Mouse (Mus musculus): ENCODE results near the gene Mrpl21. TPM values are rescaled to one million over a fixed set of nuclear protein-coding genes. Genes with fewer than 3 reads are reported as not detected.

Mrpl21 gene
- polyA plus RNA-seq, 1 experiment from 2014 or later, result 116 TPM

GRCm38 (mm10) chr19:3319341-3319740 lies 36.6 kb downstream of the Mrpl21 start:
- WGBS, result 87% methylated on average over 2 of the region's 2 CpGs
- ATAC-seq (ENCODE audit: low read depth), result no peak

GRCm38 (mm10) chr19:3320086-3320485 lies 37.4 kb downstream of the Mrpl21 start:
- Histone ChIP-seq H3K36me3 (ENCODE audit: control insufficient read depth, insufficient read depth, low read length) (no peaks in the 10 kb centered on the region), H3K9me3 (ENCODE audit: control insufficient read depth, low read length) (no peaks in the 10 kb centered on the region), H3K27ac (replicated peaks; ENCODE audit: low read depth, low read length) (no peak overlapping the region), H3K4me1 (ENCODE audit: control insufficient read depth, insufficient read depth, low read length) (peaks cover 6% of the 10 kb centered on the region), H3K4me2 (ENCODE audit: low read depth, low read length) (no peak overlapping the region), H3K9ac (ENCODE audit: low read depth, low read length) (no peak overlapping the region), H3K27me3 (replicated peaks; ENCODE audit: control insufficient read depth, insufficient read depth, low read length) (peaks cover 13% of the 10 kb centered on the region; the same call in 1 of the 2 replicates), H3K4me3 (ENCODE audit: low read depth, low read length) (no peak overlapping the region)
- DNase-seq (ENCODE audit: low spot score) (no peak), ATAC-seq (ENCODE audit: low read depth) (no peak)
- 75% methylated on average over 7 of the region's 7 CpGs for WGBS

More at GRCm38 (mm10) chr19:3319341-3319740, 36.6 kb downstream of the Mrpl21 start:
- Histone ChIP-seq H3K9ac (ENCODE audit: low read depth, low read length) (no peak overlapping the region), H3K36me3 (ENCODE audit: control insufficient read depth, insufficient read depth, low read length) (no peaks in the 10 kb centered on the region), H3K27me3 (replicated peaks; ENCODE audit: control insufficient read depth, insufficient read depth, low read length) (peaks cover 13% of the 10 kb centered on the region; the same call in 1 of the 2 replicates), H3K27ac (replicated peaks; ENCODE audit: low read depth, low read length) (no peak overlapping the region), H3K4me2 (ENCODE audit: low read depth, low read length) (no peak overlapping the region), H3K4me3 (ENCODE audit: low read depth, low read length) (no peak overlapping the region), H3K4me1 (ENCODE audit: control insufficient read depth, insufficient read depth, low read length) (peaks cover under 1% of the 10 kb centered on the region; the same call in 1 of the 2 replicates), H3K9me3 (ENCODE audit: control insufficient read depth, low read length) (no peaks in the 10 kb centered on the region)
- DNase-seq (ENCODE audit: low spot score), result no peak

GRCm38 (mm10) chr19:3320801-3321200 lies 38.1 kb downstream of the Mrpl21 start:
- Histone ChIP-seq H3K4me3 (ENCODE audit: low read depth, low read length) (no peak overlapping the region), H3K4me2 (ENCODE audit: low read depth, low read length) (no peak overlapping the region), H3K36me3 (ENCODE audit: control insufficient read depth, insufficient read depth, low read length) (no peaks in the 10 kb centered on the region), H3K9me3 (ENCODE audit: control insufficient read depth, low read length) (no peaks in the 10 kb centered on the region), H3K27me3 (replicated peaks; ENCODE audit: control insufficient read depth, insufficient read depth, low read length) (peaks cover 13% of the 10 kb centered on the region; the same call in 1 of the 2 replicates), H3K4me1 (ENCODE audit: control insufficient read depth, insufficient read depth, low read length) (peaks cover 8% of the 10 kb centered on the region), H3K27ac (replicated peaks; ENCODE audit: low read depth, low read length) (no peak overlapping the region), H3K9ac (ENCODE audit: low read depth, low read length) (no peak overlapping the region)
- DNase-seq (ENCODE audit: low spot score), result no peak
- 84% methylated on average over 3 of the region's 3 CpGs for WGBS
- no peak for ATAC-seq (ENCODE audit: low read depth)

GRCm38 (mm10) chr19:3321617-3322016 lies 38.9 kb downstream of the Mrpl21 start:
- peak overlapping the region; percentile 88 for H3K4me2 ChIP-seq (ENCODE audit: low read depth, low read length)
- H3K9me3 ChIP-seq (ENCODE audit: control insufficient read depth, low read length), result no peaks in the 10 kb centered on the region
- H3K4me1 ChIP-seq (ENCODE audit: control insufficient read depth, insufficient read depth, low read length), result peaks cover 16% of the 10 kb centered on the region
- peaks cover 13% of the 10 kb centered on the region; the same call in 1 of the 2 replicates for H3K27me3 ChIP-seq (replicated peaks; ENCODE audit: control insufficient read depth, insufficient read depth, low read length)
- WGBS, result 9% methylated on average over 11 of the region's 11 CpGs
- ATAC-seq (ENCODE audit: low read depth), result no peak
- DNase-seq (ENCODE audit: low spot score), result peak; percentile 63
- H3K4me3 ChIP-seq (ENCODE audit: low read depth, low read length), result peak overlapping the region; percentile 54
- no peaks in the 10 kb centered on the region for H3K36me3 ChIP-seq (ENCODE audit: control insufficient read depth, insufficient read depth, low read length)
- H3K27ac ChIP-seq (replicated peaks; ENCODE audit: low read depth, low read length), result no peak overlapping the region
- H3K9ac ChIP-seq (ENCODE audit: low read depth, low read length), result no peak overlapping the region

- Histone ChIP-seq H3K36me3 (ENCODE audit: control insufficient read depth, insufficient read depth, low read length) (no peaks in the 10 kb centered on the region), H3K4me3 (ENCODE audit: low read depth, low read length) (peak within 1 kb of the TSS; percentile 54), H3K27ac (replicated peaks; ENCODE audit: low read depth, low read length) (no peak within 1 kb of the TSS; the same call in none of the 2 replicates), H3K4me2 (ENCODE audit: low read depth, low read length) (peak within 1 kb of the TSS; percentile 88), H3K9ac (ENCODE audit: low read depth, low read length) (peak within 1 kb of the TSS; percentile 55), H3K4me1 (ENCODE audit: control insufficient read depth, insufficient read depth, low read length) (peaks cover 16% of the 10 kb centered on the region), H3K27me3 (replicated peaks; ENCODE audit: control insufficient read depth, insufficient read depth, low read length) (peaks cover 13% of the 10 kb centered on the region; the same call in 1 of the 2 replicates), H3K9me3 (ENCODE audit: control insufficient read depth, low read length) (no peaks in the 10 kb centered on the region)
- DNase-seq (ENCODE audit: low spot score) (peak; percentile 32), ATAC-seq (ENCODE audit: low read depth) (no peak)
- 4% methylated on average over 26 of the region's 26 CpGs for WGBS
Observed at GRCm38 (mm10) chr19:3322261-3322969, 39.7 kb downstream of the Mrpl21 start, which contains the start of gene Cpt1a. Cpt1a (plus strand) TSS chr19:3322334.

GRCm38 (mm10) chr19:3323201-3323621 lies 40.5 kb downstream of the Mrpl21 start:
- H3K4me2 ChIP-seq (ENCODE audit: low read depth, low read length), result peak overlapping the region; percentile 88
- peak; percentile 79 for ATAC-seq (ENCODE audit: low read depth)
- H3K27ac ChIP-seq (replicated peaks; ENCODE audit: low read depth, low read length), result no peak overlapping the region; the same call in 1 of the 2 replicates
- no peaks in the 10 kb centered on the region for H3K36me3 ChIP-seq (ENCODE audit: control insufficient read depth, insufficient read depth, low read length)
- DNase-seq (ENCODE audit: low spot score), result peak; percentile 84
- no peaks in the 10 kb centered on the region for H3K9me3 ChIP-seq (ENCODE audit: control insufficient read depth, low read length)
- peaks cover 13% of the 10 kb centered on the region; the same call in 1 of the 2 replicates for H3K27me3 ChIP-seq (replicated peaks; ENCODE audit: control insufficient read depth, insufficient read depth, low read length)
- peak overlapping the region; percentile 55 for H3K9ac ChIP-seq (ENCODE audit: low read depth, low read length)
- peaks cover 16% of the 10 kb centered on the region for H3K4me1 ChIP-seq (ENCODE audit: control insufficient read depth, insufficient read depth, low read length)
- peak overlapping the region; percentile 54 for H3K4me3 ChIP-seq (ENCODE audit: low read depth, low read length)
- WGBS, result 0% methylated on average over 24 of the region's 47 CpGs

- Histone ChIP-seq H3K4me1 (ENCODE audit: control insufficient read depth, insufficient read depth, low read length) (peaks cover 16% of the 10 kb centered on the region), H3K27ac (replicated peaks; ENCODE audit: low read depth, low read length) (peak overlapping the region; percentile 87), H3K36me3 (ENCODE audit: control insufficient read depth, insufficient read depth, low read length) (no peaks in the 10 kb centered on the region), H3K9me3 (ENCODE audit: control insufficient read depth, low read length) (no peaks in the 10 kb centered on the region), H3K4me2 (ENCODE audit: low read depth, low read length) (peak overlapping the region; percentile 88), H3K4me3 (ENCODE audit: low read depth, low read length) (peak overlapping the region; percentile 54), H3K9ac (ENCODE audit: low read depth, low read length) (peak overlapping the region; percentile 55), H3K27me3 (replicated peaks; ENCODE audit: control insufficient read depth, insufficient read depth, low read length) (peaks cover 13% of the 10 kb centered on the region; the same call in 1 of the 2 replicates)
- ATAC-seq (ENCODE audit: low read depth) (peak; percentile 1; the same call in 1 of the 2 replicates), DNase-seq (ENCODE audit: low spot score) (no peak)
- whole genome bisulfite sequencing, result under 1% methylated on average over 34 of the region's 34 CpGs
Observed at GRCm38 (mm10) chr19:3323753-3324270, 41.1 kb downstream of the Mrpl21 start.

- Histone ChIP-seq H3K9ac (ENCODE audit: low read depth, low read length) (peak overlapping the region; percentile 55), H3K9me3 (ENCODE audit: control insufficient read depth, low read length) (no peaks in the 10 kb centered on the region), H3K4me2 (ENCODE audit: low read depth, low read length) (peak overlapping the region; percentile 88), H3K36me3 (ENCODE audit: control insufficient read depth, insufficient read depth, low read length) (no peaks in the 10 kb centered on the region), H3K4me1 (ENCODE audit: control insufficient read depth, insufficient read depth, low read length) (peaks cover 16% of the 10 kb centered on the region), H3K4me3 (ENCODE audit: low read depth, low read length) (peak overlapping the region; percentile 54), H3K27ac (replicated peaks; ENCODE audit: low read depth, low read length) (peak overlapping the region; percentile 87), H3K27me3 (replicated peaks; ENCODE audit: control insufficient read depth, insufficient read depth, low read length) (peaks cover 13% of the 10 kb centered on the region; the same call in 1 of the 2 replicates)
- peak; percentile 51 for DNase-seq (ENCODE audit: low spot score)
- ATAC-seq (ENCODE audit: low read depth), result no peak
- WGBS, result 3% methylated on average over 17 of the region's 17 CpGs
Observed at GRCm38 (mm10) chr19:3324271-3324811, 41.6 kb downstream of the Mrpl21 start.

Measured in embryonic facial prominence, embryonic 14.5 days (tissue).